Mouse (Mus musculus) gastrocnemius, postnatal 10 days (tissue): ENCODE measurements at regions not wholly inside any gene's neighbourhood (a gene's known extent, or its start where the extent isn't known, plus 50 kb on each side); places are given as distances from the start of the nearest gene placed in this dataset.

Experiments used
- DNase-seq: peaks from one replicate; pipeline ENCODE4 v3.0.0; 2021; ENCODE audit warnings: mixed read lengths

DNA sequence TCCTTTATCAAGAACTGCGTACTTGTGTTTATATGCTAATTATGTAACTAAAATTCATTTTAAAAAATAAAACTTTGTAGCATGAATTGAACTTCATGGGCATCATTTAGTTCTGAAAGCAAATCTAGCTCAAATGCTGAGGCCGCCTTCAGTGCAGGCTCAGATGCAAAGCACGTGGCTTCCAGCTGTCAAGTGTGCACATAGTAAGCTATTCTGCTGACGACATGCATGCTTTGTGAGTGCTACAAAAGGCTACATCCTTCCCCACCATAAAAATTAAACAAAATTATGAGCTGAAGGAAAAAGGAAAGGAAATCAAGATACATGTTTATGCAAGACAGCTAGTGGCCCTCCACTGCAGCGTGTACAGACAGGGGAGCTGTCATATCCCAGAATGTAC lies 276.0 kb upstream of the Vstm2a start:
- DNase-seq: no peak

DNA sequence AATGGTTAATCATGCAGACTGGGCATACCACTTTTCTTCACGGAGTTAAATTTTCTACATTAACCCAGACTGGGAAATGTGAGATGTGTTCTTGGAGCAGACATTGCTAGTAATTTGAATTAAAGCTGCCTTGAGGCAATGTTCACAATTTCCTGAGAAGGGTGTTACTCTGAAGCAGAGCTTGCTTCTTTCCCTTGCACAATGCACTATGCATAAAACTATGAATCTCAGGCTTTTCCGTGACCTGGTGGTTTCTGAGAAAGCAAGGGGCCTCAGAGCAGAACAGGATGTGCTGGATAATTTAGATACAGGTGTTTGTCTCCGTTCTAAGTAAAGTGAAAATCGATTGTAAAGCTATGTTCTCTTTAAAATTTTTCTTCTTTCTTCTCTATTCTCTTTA lies 273.0 kb upstream of the Vstm2a start:
- DNase-seq: no peak

GRCm38 (mm10) chr11:15996421-15996820 lies 261.1 kb upstream of the Vstm2a start:
- DNase-seq: peak; percentile 17

GRCm38 (mm10) chr11:16001953-16002352 lies 255.6 kb upstream of the Vstm2a start:
- DNase-seq: no peak
